Mouse (Mus musculus) MEL (cell line): ENCODE measurements at regions not wholly inside any gene's neighbourhood (a gene's known extent, or its start where the extent isn't known, plus 50 kb on each side); places are given as distances from the start of the nearest gene placed in this dataset.

Source experiments
- DNase-seq: peaks from one replicate; pipeline ENCODE4 v3.0.0; 2011; ENCODE audit warnings: low read depth, low spot score
- H3K27ac ChIP-seq: 2 replicates; pipeline ENCODE4 v1.5.1; 2012; ENCODE audit warnings: low read depth, mild to moderate bottlenecking, control low read depth, low read length, moderate library complexity; ENCODE audit not compliant: control insufficient read depth
- H3K27me3 ChIP-seq, 2 experiments: fragments of 150-350 bp in 1 of 2; sonication (generic) in 1 of 2; 2 replicates each; pipeline ENCODE4 v1.6.1; 2012; ENCODE audit warnings: low read length in 2 of 2, mild to moderate bottlenecking in 2 of 2, improper control_type of control experiment in 1 of 2, moderate library complexity in 1 of 2; ENCODE audit not compliant: insufficient read depth in 2 of 2, control insufficient read depth in 1 of 2
- H3K36me3 ChIP-seq, 2 experiments: 2 replicates each; pipeline ENCODE4 v1.6.1; 2012 to 2014; ENCODE audit warnings: low read length in 2 of 2, improper control_type of control experiment in 1 of 2, inconsistent platforms in 1 of 2, mild to moderate bottlenecking in 1 of 2; ENCODE audit not compliant: insufficient read depth in 2 of 2, control insufficient read depth in 1 of 2
- H3K4me1 ChIP-seq, 2 experiments: fragments of 150-350 bp in 1 of 2; sonication (generic) in 1 of 2; 2 replicates each; pipeline ENCODE4 v1.6.1; 2012; ENCODE audit warnings: low read length in 2 of 2, improper control_type of control experiment in 1 of 2, mild to moderate bottlenecking in 1 of 2; ENCODE audit not compliant: insufficient read depth in 2 of 2, control insufficient read depth in 1 of 2
- H3K4me3 ChIP-seq, 2 experiments: fragments of 150-350 bp in 1 of 2; sonication (generic) in 1 of 2; 2 replicates each; pipeline ENCODE4 v1.5.1; 2012; ENCODE audit warnings: low read depth in 2 of 2, low read length in 2 of 2, mild to moderate bottlenecking in 2 of 2, moderate library complexity in 2 of 2, control low read depth in 1 of 2, improper control_type of control experiment in 1 of 2; ENCODE audit not compliant: control insufficient read depth in 1 of 2, insufficient read depth in 1 of 2
- H3K79me2 ChIP-seq: 2 replicates; pipeline ENCODE4 v1.6.1; 2012; ENCODE audit warnings: mild to moderate bottlenecking, low read length, moderate library complexity; ENCODE audit not compliant: control insufficient read depth, poor library complexity, insufficient read depth
- H3K9ac ChIP-seq: 2 replicates; pipeline ENCODE4 v1.6.1; 2012; ENCODE audit warnings: low read depth, mild to moderate bottlenecking, control low read depth, low read length, moderate library complexity; ENCODE audit not compliant: control insufficient read depth, poor library complexity, severe bottlenecking
- H3K9me3 ChIP-seq: fragments of 150-350 bp; sonication (generic); replicated peaks from 2 replicates; pipeline ENCODE4 v1.6.1; 2012; ENCODE audit warnings: mild to moderate bottlenecking, low read length, improper control_type of control experiment, moderate library complexity; ENCODE audit not compliant: insufficient read depth
- CTCF ChIP-seq, 3 experiments: IDR thresholded peaks in 2 of 3; conservative IDR thresholded peaks in 1 of 3; 2 replicates each; pipeline ENCODE4 v1.5.1; 2011 to 2012; ENCODE audit warnings: low read length in 3 of 3, low read depth in 2 of 3, mild to moderate bottlenecking in 2 of 3, improper control_type of control experiment in 1 of 3, inconsistent platforms in 1 of 3, mixed read lengths in 1 of 3, moderate library complexity in 1 of 3; ENCODE audit not compliant: control insufficient read depth in 1 of 3, insufficient read depth in 1 of 3, poor library complexity in 1 of 3, severe bottlenecking in 1 of 3
- E2F4 ChIP-seq: IDR thresholded peaks from 2 replicates; pipeline ENCODE4 v1.6.1; 2011; ENCODE audit warnings: low read depth, low read length, improper control_type of control experiment, borderline replicate concordance
- EP300 ChIP-seq, 2 experiments: IDR thresholded peaks; 2 replicates each; pipeline ENCODE4 v1.6.1; 2011; ENCODE audit warnings: improper control_type of control experiment in 2 of 2, low read length in 2 of 2, low read depth in 1 of 2, mild to moderate bottlenecking in 1 of 2
- KAT2A ChIP-seq: conservative IDR thresholded peaks from 2 replicates; pipeline ENCODE4 v1.6.1; 2012; ENCODE audit warnings: low read depth, low read length, improper control_type of control experiment, inconsistent platforms
- MAX ChIP-seq: IDR thresholded peaks from 2 replicates; pipeline ENCODE4 v1.6.1; 2011; ENCODE audit warnings: low read length, improper control_type of control experiment
- MAZ ChIP-seq: IDR thresholded peaks from 2 replicates; pipeline ENCODE4 v1.6.1; 2012; ENCODE audit warnings: low read depth, mild to moderate bottlenecking, inconsistent platforms, low read length, improper control_type of control experiment
- NRF1 ChIP-seq: IDR thresholded peaks from 2 replicates; pipeline ENCODE4 v1.6.1; 2014; ENCODE audit warnings: low read depth, mild to moderate bottlenecking, inconsistent platforms, low read length, improper control_type of control experiment, moderate library complexity; ENCODE audit not compliant: poor library complexity, insufficient read depth, severe bottlenecking
- POLR2AphosphoS5 ChIP-seq: IDR thresholded peaks from 2 replicates; pipeline ENCODE4 v1.6.1; 2012; ENCODE audit warnings: low read depth, borderline replicate concordance, mild to moderate bottlenecking, inconsistent platforms, low read length, moderate library complexity, mixed read lengths
- SIN3A ChIP-seq: IDR thresholded peaks from 2 replicates; pipeline ENCODE4 v1.6.1; 2012; ENCODE audit warnings: low read length, improper control_type of control experiment, inconsistent platforms
- TCF12 ChIP-seq: IDR thresholded peaks from 2 replicates; pipeline ENCODE4 v1.6.1; 2014; ENCODE audit warnings: low read depth, mild to moderate bottlenecking, inconsistent platforms, low read length, improper control_type of control experiment, moderate library complexity
- UBTF ChIP-seq: IDR thresholded peaks from 2 replicates; pipeline ENCODE4 v1.6.1; 2012; ENCODE audit warnings: low read depth, mild to moderate bottlenecking, inconsistent platforms, low read length, improper control_type of control experiment, moderate library complexity, borderline replicate concordance; ENCODE audit not compliant: insufficient read depth
- ZC3H11A ChIP-seq: IDR thresholded peaks from 2 replicates; pipeline ENCODE4 v1.6.1; 2012; ENCODE audit warnings: low read depth, mild to moderate bottlenecking, inconsistent platforms, low read length, improper control_type of control experiment
- ZMIZ1 ChIP-seq: IDR thresholded peaks from 2 replicates; pipeline ENCODE4 v1.6.1; 2012; ENCODE audit warnings: low read depth, mild to moderate bottlenecking, inconsistent platforms, low read length, improper control_type of control experiment, moderate library complexity

DNA sequence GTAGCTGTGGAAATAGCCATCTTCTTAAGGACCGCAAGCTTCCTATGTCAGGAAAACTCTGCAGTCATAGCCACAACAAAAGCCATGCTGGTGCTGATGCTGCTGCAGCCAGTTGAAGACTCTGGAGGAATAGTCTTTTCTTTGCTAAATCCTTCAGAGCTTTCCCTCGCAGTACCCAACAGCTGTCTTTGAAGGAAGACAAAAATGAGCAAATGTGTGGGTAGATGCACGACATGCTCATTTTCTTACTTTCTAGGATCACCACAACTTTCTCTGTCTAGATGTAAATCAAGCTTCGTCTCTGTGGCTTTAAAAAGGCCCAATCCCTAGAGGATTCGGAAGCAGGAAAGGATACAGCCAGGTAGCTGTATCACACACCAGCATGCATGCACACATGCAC, 222.6 kb upstream of the Apob start:
- TF ChIP-seq KAT2A (no peak), MAZ (no peak), E2F4 (no peak), CTCF (IDR thresholded peaks at IDR 0.05 in 2 of 3, conservative IDR thresholded peaks at IDR 0.05 in 1 of 3; ENCODE audit: control insufficient read depth in 1 of 3, insufficient read depth in 1 of 3, low read depth in 2 of 3, low read length in 3 of 3, poor library complexity in 1 of 3, severe bottlenecking in 1 of 3) (no peak)

GRCm38 (mm10) chr12:7764795-7765697, 212.4 kb upstream of the Apob start:
- H3K79me2 ChIP-seq = no peaks in the 10 kb centered on the region
- H3K27me3 ChIP-seq = no peaks in the 10 kb centered on the region
- H3K27ac ChIP-seq = no peak overlapping the region
- no peak overlapping the region for H3K9ac ChIP-seq
- no peaks in the 10 kb centered on the region for H3K9me3 ChIP-seq
- no peaks in the 10 kb centered on the region for H3K4me1 ChIP-seq
- H3K36me3 ChIP-seq = no peaks in the 10 kb centered on the region
- TF ChIP-seq MAZ (no peak), POLR2AphosphoS5 (no peak), ZMIZ1 (no peak), TCF12 (no peak), CTCF (IDR thresholded peaks at IDR 0.05 in 2 of 3, conservative IDR thresholded peaks at IDR 0.05 in 1 of 3; ENCODE audit: control insufficient read depth in 1 of 3, insufficient read depth in 1 of 3, low read depth in 2 of 3, low read length in 3 of 3, poor library complexity in 1 of 3, severe bottlenecking in 1 of 3) (no peak)
- DNase-seq = no peak
- H3K4me3 ChIP-seq = no peak overlapping the region

More for the DNA sequence above, 222.6 kb upstream of the Apob start:
- H3K4me1 ChIP-seq = no peaks in the 10 kb centered on the region
- H3K27me3 ChIP-seq = no peaks in the 10 kb centered on the region
- DNase-seq = no peak
- H3K36me3 ChIP-seq = no peaks in the 10 kb centered on the region
- H3K9ac ChIP-seq = no peak overlapping the region
- H3K4me3 ChIP-seq = no peak overlapping the region
- H3K9me3 ChIP-seq = no peaks in the 10 kb centered on the region
- H3K27ac ChIP-seq = no peak overlapping the region
- H3K79me2 ChIP-seq = no peaks in the 10 kb centered on the region

DNA sequence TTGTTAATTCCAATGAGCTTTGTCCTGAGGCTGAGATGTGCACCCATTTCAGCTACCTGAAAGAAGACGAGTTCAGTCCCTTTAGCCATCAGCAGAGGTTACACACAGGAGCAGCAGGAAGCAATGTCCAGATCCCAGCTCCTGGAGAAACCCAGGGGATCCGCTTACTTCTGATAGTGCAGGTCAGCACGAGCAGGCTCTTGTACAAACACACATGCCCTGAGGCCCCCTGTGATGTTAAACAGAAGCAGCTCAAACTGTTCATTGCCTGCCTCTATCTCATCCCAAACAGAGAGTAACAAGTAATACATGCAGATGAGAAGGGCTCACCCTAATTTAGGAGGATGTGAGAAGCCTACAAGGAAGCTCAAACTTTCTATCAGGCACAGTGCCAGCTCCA, 203.3 kb upstream of the Apob start:
- H3K36me3 ChIP-seq = no peaks in the 10 kb centered on the region
- no peaks in the 10 kb centered on the region for H3K79me2 ChIP-seq
- H3K9me3 ChIP-seq = no peaks in the 10 kb centered on the region
- DNase-seq = no peak
- H3K4me1 ChIP-seq = no peaks in the 10 kb centered on the region
- H3K4me3 ChIP-seq = no peak overlapping the region
- no peak for TF ChIP-seq NRF1
- no peak for TF ChIP-seq ZMIZ1
- no peak for TF ChIP-seq UBTF
- no peak for TF ChIP-seq SIN3A
- TF ChIP-seq ZC3H11A = no peak
- TF ChIP-seq EP300 (IDR thresholded peaks at IDR 0.05; ENCODE audit: low read depth in 1 of 2, low read length in 2 of 2) = no peak
- no peak for TF ChIP-seq E2F4
- no peak for TF ChIP-seq MAX
- no peak overlapping the region for H3K27ac ChIP-seq
- H3K9ac ChIP-seq = no peak overlapping the region
- no peaks in the 10 kb centered on the region for H3K27me3 ChIP-seq
